Mouse (Mus musculus) G1E (cell line): ENCODE results near the gene 3425401B19Rik. TPM values are rescaled to one million over a fixed set of nuclear protein-coding genes. Genes with fewer than 3 reads are reported as not detected.

Experiments
- ATAC-seq: 2 replicates; pipeline ENCODE4 v1.8.0; 2016; ENCODE audit warnings: mild to moderate bottlenecking; ENCODE audit not compliant: insufficient number of reproducible peaks, poor library complexity, low FRiP score, severe bottlenecking; ENCODE audit errors: extremely low read depth
- DNase-seq: peaks from one replicate; pipeline ENCODE4 v3.0.0; 2012; ENCODE audit warnings: low spot score
- H3K27me3 ChIP-seq: 2 replicates; pipeline ENCODE4 v1.6.1; 2012; ENCODE audit warnings: mild to moderate bottlenecking, low read length, inconsistent platforms; ENCODE audit not compliant: insufficient read depth
- H3K36me3 ChIP-seq: replicated peaks from 2 replicates; pipeline ENCODE3; 2012; ENCODE audit warnings: mild to moderate bottlenecking, inconsistent platforms
- H3K4me1 ChIP-seq: 2 replicates; pipeline ENCODE4 v1.6.1; 2012; ENCODE audit warnings: low read depth, low read length, inconsistent platforms, mixed read lengths; ENCODE audit not compliant: insufficient read depth
- H3K4me3 ChIP-seq: 2 replicates; pipeline ENCODE4 v1.5.1; 2012; ENCODE audit warnings: low read depth, mild to moderate bottlenecking, inconsistent platforms, low read length, moderate library complexity, mixed read lengths
- H3K9me3 ChIP-seq: replicated peaks from 2 replicates; pipeline ENCODE4 v1.6.1; 2012; ENCODE audit warnings: inconsistent platforms
- CTCF ChIP-seq: IDR thresholded peaks from 2 replicates; pipeline ENCODE4 v1.5.1; 2012; ENCODE audit warnings: low read depth, low read length, inconsistent platforms, mixed read lengths
- GATA1 ChIP-seq: IDR thresholded peaks from 2 replicates; pipeline ENCODE4 v1.6.1; 2012; ENCODE audit warnings: borderline replicate concordance, low read length, inconsistent platforms, mixed read lengths
- GATA2 ChIP-seq: IDR thresholded peaks from 2 replicates; pipeline ENCODE4 v1.6.1; 2012; ENCODE audit warnings: low read depth, low read length, inconsistent platforms, borderline replicate concordance
- POLR2AphosphoS5 ChIP-seq: IDR thresholded peaks from 2 replicates; pipeline ENCODE4 v1.6.1; 2012; ENCODE audit warnings: low read depth, low read length, inconsistent platforms; ENCODE audit not compliant: insufficient replicate concordance
- TAL1 ChIP-seq: conservative IDR thresholded peaks from 2 replicates; pipeline ENCODE4 v1.6.1; 2012; ENCODE audit warnings: low read depth, low read length, inconsistent platforms, mixed read lengths
- polyA plus RNA-seq: library from polyadenylated mRNA; stranded (reverse); fragments of >175 nt; gene quantifications from 2 replicates; pipeline ENCODE4 v1.2.3, GENCODE M21; 2012
- total RNA-seq, 2 experiments: library from RNA; stranded (forward) in 1 of 2; stranded (reverse) in 1 of 2; fragments of 200-1000 nt in 1 of 2; fragments of >200 nt in 1 of 2; fragmentation: Nextera tagmentation in 1 of 2; gene quantifications; 2 replicates each; pipeline ENCODE4 v1.2.3; 2014 to 2017

Gene 3425401B19Rik
- total and polyA plus RNA-seq, 3 experiments = 0.05 TPM; not detected in 2

DNA sequence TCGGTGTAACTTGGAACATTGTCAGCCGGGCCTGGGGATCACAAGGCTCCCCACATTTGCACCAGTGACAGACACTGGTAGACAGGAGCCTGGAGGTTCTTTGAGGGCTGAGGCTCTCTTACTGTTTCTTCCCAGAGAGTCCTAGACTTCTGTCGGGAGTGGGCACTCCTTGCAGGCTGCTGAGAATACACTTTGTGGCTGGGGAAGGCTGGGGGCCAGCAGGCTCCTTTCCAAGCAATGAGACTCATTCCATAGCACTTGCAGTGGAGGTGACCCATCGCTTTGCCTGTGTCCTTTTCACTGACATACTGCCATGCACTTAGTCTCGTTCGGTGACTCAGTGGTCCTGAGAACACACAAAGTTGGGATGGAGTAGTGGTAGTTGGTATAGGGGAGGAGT lies 30.0 kb upstream of the 3425401B19Rik start:
- peaks cover 20% of the 10 kb centered on the region for H3K9me3 ChIP-seq

DNA sequence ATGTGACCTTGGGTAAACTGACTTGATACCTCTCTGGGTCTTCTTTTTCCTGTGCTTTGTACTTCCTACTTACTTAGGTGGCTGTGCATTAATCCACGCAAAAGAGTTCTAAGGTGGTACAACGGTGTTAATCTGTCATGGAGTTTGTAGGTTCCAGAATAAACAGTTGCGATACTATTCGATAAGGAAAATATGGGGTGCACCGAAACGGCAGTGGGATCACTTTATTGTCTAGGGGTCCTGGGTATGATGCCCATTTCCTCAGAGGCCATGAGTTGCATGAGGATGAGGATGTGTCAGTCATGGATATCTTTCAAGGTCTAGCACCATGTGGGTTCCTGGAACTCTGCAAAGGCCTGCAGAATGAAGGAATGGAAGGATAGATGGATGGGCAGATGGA lies 24.8 kb upstream of the 3425401B19Rik start:
- Histone ChIP-seq H3K4me3 (no peak overlapping the region), H3K9me3 (peaks cover 63% of the 10 kb centered on the region)
- ATAC-seq = no peak

More for the DNA sequence above, 30.0 kb upstream of the 3425401B19Rik start:
- ATAC-seq = no peak
- no peak for DNase-seq
- Histone ChIP-seq H3K4me3 (no peak overlapping the region), H3K36me3 (no peaks in the 10 kb centered on the region), H3K4me1 (no peaks in the 10 kb centered on the region), H3K27me3 (no peaks in the 10 kb centered on the region)
- TF ChIP-seq GATA1 (no peak), TAL1 (no peak), CTCF (no peak), GATA2 (no peak), POLR2AphosphoS5 (no peak)

DNA sequence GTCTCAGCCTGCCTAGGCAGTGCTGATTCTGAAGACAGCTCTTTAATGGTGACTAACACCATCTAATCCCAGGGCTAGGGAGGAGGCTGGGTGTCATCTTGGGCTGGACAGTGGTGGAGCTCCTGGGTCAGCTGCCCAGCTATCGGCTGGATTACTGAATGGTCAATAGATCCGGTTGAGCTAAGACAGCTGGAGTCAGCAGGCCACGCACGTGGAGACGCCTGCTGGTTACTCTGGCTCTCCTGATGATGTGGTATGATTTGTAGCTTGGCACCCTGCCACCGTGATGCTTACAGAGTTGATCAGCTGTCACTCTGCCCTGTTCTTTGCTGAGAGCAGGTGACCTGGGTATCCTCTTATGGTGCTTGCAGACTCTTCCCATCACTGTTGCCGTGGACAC lies 23.7 kb upstream of the 3425401B19Rik start:
- Histone ChIP-seq H3K4me1 (no peaks in the 10 kb centered on the region), H3K4me3 (no peak overlapping the region), H3K36me3 (no peaks in the 10 kb centered on the region), H3K9me3 (peaks cover 65% of the 10 kb centered on the region), H3K27me3 (no peaks in the 10 kb centered on the region)
- DNase-seq = no peak
- ATAC-seq = no peak
- TF ChIP-seq GATA1 = no peak
- no peak for TF ChIP-seq POLR2AphosphoS5
- no peak for TF ChIP-seq CTCF
- no peak for TF ChIP-seq TAL1
- no peak for TF ChIP-seq GATA2

More for the DNA sequence above, 24.8 kb upstream of the 3425401B19Rik start:
- no peaks in the 10 kb centered on the region for H3K4me1 ChIP-seq
- no peak for TF ChIP-seq GATA1
- TF ChIP-seq TAL1 = no peak
- no peak for TF ChIP-seq POLR2AphosphoS5
- no peak for TF ChIP-seq CTCF
- TF ChIP-seq GATA2 = no peak
- no peaks in the 10 kb centered on the region for H3K36me3 ChIP-seq
- no peaks in the 10 kb centered on the region for H3K27me3 ChIP-seq
- DNase-seq = no peak

DNA sequence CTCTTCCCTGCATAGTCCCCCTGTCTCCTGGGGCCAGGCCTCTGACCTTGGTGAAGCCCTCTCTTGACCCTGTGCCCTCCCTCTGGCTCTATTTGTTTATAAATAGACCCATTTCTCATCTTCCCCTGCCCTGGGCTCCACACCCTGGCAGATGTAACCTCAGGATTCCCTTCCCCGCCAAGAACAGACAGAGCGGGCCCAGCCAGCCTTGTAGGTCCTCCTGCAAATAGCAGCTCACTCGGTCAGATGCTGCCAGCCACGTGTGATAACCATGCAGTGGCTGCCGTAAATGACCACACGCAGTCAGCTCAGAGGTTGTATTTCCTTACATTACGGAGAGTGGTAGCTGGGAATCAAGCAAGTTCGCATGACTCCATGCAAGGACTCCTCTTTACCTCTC lies 22.8 kb upstream of the 3425401B19Rik start:
- Histone ChIP-seq H3K27me3 (no peaks in the 10 kb centered on the region), H3K4me1 (no peaks in the 10 kb centered on the region), H3K36me3 (no peaks in the 10 kb centered on the region), H3K9me3 (peaks cover 65% of the 10 kb centered on the region), H3K4me3 (no peak overlapping the region)
- TF ChIP-seq GATA2 = no peak
- TF ChIP-seq TAL1 = no peak
- TF ChIP-seq CTCF = no peak
- TF ChIP-seq POLR2AphosphoS5 = no peak
- TF ChIP-seq GATA1 = no peak
- ATAC-seq = no peak
- DNase-seq = no peak

DNA sequence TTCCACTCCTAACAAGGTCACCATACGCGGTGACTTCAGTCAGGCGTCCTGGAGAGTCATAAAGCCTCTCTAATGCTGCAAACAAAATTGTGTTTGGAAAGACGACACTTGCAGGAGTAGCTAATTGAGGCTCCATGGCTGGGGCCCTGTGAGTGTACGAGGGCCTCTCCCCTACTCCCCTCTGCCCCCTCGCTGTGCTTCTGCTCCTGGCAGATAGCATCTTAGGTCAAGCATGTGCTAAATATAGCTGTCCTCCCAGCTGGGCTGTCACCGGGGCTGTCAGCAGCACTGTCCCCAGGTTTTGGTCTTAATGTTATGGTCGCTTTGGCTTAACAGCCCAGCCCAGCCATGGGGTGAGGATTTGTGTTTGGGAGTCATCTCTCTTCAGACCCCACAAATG lies 15.9 kb upstream of the 3425401B19Rik start:
- Histone ChIP-seq H3K9me3 (peaks cover 52% of the 10 kb centered on the region), H3K36me3 (no peaks in the 10 kb centered on the region), H3K4me1 (no peaks in the 10 kb centered on the region), H3K4me3 (no peak overlapping the region), H3K27me3 (no peaks in the 10 kb centered on the region)
- ATAC-seq (no peak), DNase-seq (no peak)
- no peak for TF ChIP-seq CTCF

DNA sequence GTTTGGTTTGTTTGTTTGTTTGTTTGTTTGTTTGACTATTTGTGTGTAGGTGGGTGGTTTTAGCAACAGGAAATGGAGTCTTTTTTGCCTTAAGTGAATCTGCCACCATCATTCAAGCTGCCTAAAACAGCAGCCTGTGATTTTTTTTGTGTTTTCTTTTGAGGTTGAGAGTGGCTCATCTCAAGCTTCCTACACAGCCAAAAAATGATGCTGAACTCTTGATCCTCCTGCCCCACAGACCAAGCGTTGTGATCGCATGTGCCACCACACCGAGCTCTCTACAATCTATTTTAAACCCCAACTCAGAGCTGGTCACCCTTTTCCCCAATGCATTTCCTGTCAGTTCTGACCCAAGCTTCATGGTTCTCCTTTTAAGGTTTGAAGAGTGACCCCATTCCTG lies 13.5 kb upstream of the 3425401B19Rik start:
- no peaks in the 10 kb centered on the region for H3K27me3 ChIP-seq
- H3K4me3 ChIP-seq = no peak overlapping the region
- no peaks in the 10 kb centered on the region for H3K36me3 ChIP-seq
- no peak for DNase-seq
- ATAC-seq = no peak
- TF ChIP-seq GATA2 = no peak
- TF ChIP-seq TAL1 = no peak
- no peak for TF ChIP-seq CTCF
- TF ChIP-seq POLR2AphosphoS5 = no peak
- TF ChIP-seq GATA1 = no peak
- H3K9me3 ChIP-seq = peaks cover 42% of the 10 kb centered on the region
- H3K4me1 ChIP-seq = no peaks in the 10 kb centered on the region

DNA sequence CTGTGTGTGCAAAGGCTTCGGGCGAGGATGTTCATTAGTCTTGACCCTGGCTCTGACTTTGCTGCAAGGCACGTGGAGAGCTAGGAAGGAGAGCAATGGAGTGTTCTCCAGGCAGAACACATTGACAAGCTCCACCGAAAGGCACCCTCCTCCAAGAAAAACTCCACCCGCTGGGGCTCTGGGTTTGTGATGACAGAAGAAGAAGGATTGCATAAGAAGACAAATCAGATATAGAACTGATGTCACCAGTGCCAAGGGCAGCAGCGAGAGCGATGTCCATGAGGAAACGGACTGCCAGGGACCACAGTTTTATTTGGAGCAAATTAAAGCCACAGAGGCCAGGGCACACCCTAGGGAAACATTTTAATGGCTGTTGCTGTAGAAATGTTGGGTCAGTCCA lies 12.7 kb upstream of the 3425401B19Rik start:
- DNase-seq (no peak), ATAC-seq (no peak)
- no peak overlapping the region for H3K4me3 ChIP-seq
- no peaks in the 10 kb centered on the region for H3K27me3 ChIP-seq
- no peaks in the 10 kb centered on the region for H3K36me3 ChIP-seq
- peaks cover 41% of the 10 kb centered on the region for H3K9me3 ChIP-seq
- TF ChIP-seq CTCF (no peak), TAL1 (no peak), GATA1 (no peak), POLR2AphosphoS5 (no peak), GATA2 (no peak)
- H3K4me1 ChIP-seq = no peaks in the 10 kb centered on the region
